Mouse (Mus musculus) megakaryocyte progenitor cell, adult 5-6 weeks (primary cell): ENCODE data around the gene Faap100. TPM values are rescaled to one million over a fixed set of nuclear protein-coding genes. Genes with fewer than 3 reads are reported as not detected.

Source experiments
- ATAC-seq: replicated peaks from 2 replicates; pipeline ENCODE4 v1.8.0; 2016; ENCODE audit warnings: mild to moderate bottlenecking, moderate TSS enrichment, inconsistent platforms; ENCODE audit not compliant: poor library complexity
- total RNA-seq, 2 experiments: library from RNA; stranded (forward) in 1 of 2; stranded (reverse) in 1 of 2; fragments of 157-497, 149-512 nt in 1 of 2; fragments of 200-1000 nt in 1 of 2; gene quantifications; 2 replicates each; pipeline versions ENCODE4 v1.2.3 to v1.2.4; 2015 to 2017

Faap100 gene
- total RNA-seq, 2 experiments from 2014 or later: 7.0 to 11.0 TPM

DNA sequence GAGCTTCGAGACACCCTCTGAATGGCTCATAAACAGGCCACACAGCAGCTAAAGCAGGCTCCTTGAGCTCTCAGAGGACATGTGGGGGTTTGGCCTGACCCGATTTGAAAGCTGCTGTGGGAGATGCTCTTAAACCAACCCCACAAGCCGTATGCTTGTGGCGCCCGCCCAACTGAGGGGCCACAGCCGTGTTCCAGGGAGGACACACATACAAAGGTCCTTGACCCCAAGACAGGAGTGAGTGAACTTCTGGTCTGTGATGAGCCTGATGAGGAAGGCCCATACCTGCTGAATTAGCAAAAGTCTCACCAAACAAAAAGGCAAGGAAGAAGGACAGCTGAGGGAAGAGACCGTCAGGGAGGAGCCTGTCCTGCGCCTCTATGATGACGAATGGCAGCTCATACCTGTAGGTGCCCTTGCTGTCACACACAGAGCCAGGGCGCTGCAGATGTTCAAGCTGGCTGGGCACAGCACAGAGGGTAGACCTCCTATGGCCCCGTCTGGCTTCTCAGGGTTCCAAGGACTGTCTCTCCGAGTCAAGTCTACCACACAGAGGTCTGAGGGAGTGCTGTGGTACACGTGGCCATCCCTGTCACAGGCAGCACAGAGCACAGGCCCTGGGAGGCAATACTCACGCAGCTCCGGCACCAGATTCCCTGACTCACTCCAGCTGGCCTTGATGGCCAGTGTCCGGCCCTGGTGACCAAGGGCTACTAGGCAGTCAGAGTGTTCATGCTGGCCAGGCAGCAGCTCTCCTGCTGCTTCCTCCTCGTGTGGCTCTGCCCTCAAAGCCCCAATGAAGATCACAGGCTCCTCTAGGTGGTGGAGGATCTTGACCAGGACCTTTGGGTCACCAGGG, 2.0 kb downstream of the Faap100 start:
- no peak for ATAC-seq

GRCm38 (mm10) chr11:120375324-120375723, 3.2 kb downstream of the Faap100 start:
- no peak for ATAC-seq

- ATAC-seq: no peak
Measured at GRCm38 (mm10) chr11:120373820-120374586, 4.6 kb downstream of the Faap100 start.

- ATAC-seq: no peak
Measured at GRCm38 (mm10) chr11:120373025-120373424, 5.5 kb downstream of the Faap100 start.

- peak; percentile 82 for ATAC-seq
Measured at GRCm38 (mm10) chr11:120369656-120370055, 8.9 kb downstream of the Faap100 start.

- ATAC-seq: 0 out of 2 replicates have a peak, but pooled peaks have one; percentile 17
Measured at GRCm38 (mm10) chr11:120366443-120367027, 12.0 kb downstream of the Faap100 start.

DNA sequence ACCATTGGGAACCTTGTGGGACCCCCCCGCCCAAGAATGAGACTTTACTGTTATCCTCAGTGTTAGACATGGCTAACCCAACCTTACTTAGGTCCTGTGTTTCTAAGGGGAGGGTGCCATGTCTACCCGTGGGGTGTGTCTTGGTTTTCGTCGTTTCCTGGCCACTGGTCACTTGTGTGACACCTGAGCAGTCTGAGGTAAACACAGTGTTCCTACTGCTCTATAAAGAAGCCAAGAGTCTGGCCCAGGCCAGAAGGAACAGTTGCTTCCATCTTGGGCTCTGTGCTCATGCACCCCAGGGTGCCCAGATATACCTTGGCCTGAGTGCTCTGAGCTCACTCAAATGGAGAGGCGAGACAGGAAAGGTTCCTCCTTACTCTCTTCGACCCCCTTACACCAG, 15.7 kb downstream of the Faap100 start:
- ATAC-seq: no peak

DNA sequence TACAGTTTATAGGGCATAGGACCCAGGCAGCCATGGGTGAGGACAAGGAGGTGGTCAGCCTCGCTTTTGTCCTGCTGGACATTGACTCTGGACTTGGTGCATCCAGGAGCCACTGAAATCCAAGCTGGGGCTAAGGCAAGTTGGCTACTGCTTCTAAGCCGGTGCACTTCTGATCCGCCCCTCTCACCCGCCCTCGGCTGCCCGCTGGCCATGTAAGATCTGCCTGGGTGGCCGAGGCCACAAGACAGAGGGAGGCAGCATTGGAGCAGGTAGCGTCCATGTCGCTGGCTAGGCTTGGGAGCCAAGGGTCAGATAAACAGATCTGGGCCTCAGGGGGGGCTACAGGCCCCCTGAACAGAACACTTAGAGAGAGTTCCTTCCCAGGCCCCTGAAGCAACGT, 17.3 kb downstream of the Faap100 start, which contains the start of gene Fscn2:
Gene Fscn2, plus strand, starts transcription at position 240 of the 400 bp plus-strand sequence.
- ATAC-seq: no peak

GRCm38 (mm10) chr11:120360755-120361154, 17.8 kb downstream of the Faap100 start:
- ATAC-seq: no peak

GRCm38 (mm10) chr11:120360062-120360461, 18.5 kb downstream of the Faap100 start:
- peak; percentile 14; the same call in 1 of the 2 replicates for ATAC-seq

DNA sequence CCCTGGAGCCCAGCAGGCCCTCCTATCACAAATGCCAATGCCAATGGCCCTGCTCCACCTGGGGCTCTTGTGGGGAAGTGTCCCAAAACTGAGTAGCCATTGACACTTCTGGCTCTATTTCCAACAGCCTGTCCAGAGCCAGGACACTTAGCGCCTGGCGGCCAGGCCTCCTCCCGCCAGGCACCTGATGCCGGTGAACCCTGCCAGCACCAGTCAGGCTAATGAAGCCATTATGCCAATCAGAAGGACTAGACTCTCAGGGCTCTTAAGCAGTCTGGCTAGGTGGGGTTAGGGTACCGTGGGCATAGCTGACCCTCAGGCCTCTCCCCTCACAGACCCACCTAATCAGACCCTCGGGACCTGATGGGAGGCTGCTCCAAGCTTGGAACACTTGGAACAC, 19.2 kb downstream of the Faap100 start:
- no peak for ATAC-seq

- peak; percentile 19 for ATAC-seq
Measured at GRCm38 (mm10) chr11:120357791-120358401, 20.7 kb downstream of the Faap100 start.

DNA sequence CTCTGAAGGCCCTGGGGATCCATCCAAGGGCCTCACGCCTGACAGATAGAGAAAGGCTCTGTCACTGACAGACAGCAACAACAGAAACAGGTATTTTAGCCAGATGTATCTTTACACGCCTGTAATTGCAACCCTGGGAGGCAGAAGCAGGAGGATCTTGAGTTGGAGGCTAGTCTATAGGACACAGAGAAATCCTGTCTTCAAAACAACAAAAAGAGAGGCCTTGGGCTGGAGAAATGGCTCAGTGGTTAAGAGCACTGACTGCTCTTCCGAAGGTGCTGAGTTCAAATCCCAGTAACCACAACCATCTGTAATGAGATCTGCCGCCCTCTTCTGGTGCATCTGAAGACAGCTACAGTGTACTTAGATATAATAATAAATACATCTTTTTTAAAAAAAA, 21.7 kb downstream of the Faap100 start:
- ATAC-seq: no peak

DNA sequence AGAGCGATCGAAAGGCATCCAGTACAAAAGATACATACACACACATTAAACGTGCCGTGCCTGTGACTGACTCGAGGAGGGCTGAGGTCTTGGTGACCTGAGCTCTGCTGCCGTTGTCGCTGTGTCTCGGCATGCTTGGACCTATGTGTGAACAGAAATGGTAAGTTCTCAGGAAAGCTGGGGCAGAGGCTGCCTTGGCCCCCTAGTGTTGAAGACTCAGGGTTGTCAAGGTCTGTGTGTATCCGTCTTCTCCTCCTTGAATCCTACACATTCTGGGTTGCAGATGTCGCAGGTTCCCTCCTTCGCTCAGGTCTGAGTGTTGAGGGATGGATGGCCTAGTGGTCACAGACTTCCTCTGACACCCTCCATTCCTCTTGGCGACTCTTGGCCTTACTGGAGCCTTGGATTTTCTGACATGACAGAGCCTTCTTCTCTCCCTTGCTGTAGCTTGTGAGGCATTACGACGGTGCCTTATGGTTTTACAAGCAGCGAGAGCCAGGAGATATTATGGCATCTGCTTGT, 22.2 kb downstream of the Faap100 start:
- no peak for ATAC-seq

GRCm38 (mm10) chr11:120355277-120356039, 23.1 kb downstream of the Faap100 start:
- no peak for ATAC-seq

GRCm38 (mm10) chr11:120354304-120355276, 24.0 kb downstream of the Faap100 start:
- ATAC-seq: no peak

GRCm38 (mm10) chr11:120353500-120354303, 24.9 kb downstream of the Faap100 start:
- peak; percentile 77 for ATAC-seq
